Mouse (Mus musculus) gastrocnemius, postnatal 36 days (tissue): ENCODE results near the gene Ghdc. TPM values are rescaled to one million over a fixed set of nuclear protein-coding genes. Genes with fewer than 3 reads are reported as not detected.

Experiments
- DNase-seq, 2 experiments: peaks; one replicate each; pipeline ENCODE4 v3.0.0; 2022
- intact Hi-C: fragments of 180-260 bp; cut with DNase I; formaldehyde crosslinking; loops from one replicate; pipeline ENCODE4 v1.15.1; 2025
- total RNA-seq, 2 experiments: library from RNA; stranded (reverse); gene quantifications; 2 replicates each; pipeline ENCODE4 v1.2.3; 2021

Ghdc gene
- total RNA-seq, 2 experiments from 2014 or later = 4.4 to 5.0 TPM

DNA sequence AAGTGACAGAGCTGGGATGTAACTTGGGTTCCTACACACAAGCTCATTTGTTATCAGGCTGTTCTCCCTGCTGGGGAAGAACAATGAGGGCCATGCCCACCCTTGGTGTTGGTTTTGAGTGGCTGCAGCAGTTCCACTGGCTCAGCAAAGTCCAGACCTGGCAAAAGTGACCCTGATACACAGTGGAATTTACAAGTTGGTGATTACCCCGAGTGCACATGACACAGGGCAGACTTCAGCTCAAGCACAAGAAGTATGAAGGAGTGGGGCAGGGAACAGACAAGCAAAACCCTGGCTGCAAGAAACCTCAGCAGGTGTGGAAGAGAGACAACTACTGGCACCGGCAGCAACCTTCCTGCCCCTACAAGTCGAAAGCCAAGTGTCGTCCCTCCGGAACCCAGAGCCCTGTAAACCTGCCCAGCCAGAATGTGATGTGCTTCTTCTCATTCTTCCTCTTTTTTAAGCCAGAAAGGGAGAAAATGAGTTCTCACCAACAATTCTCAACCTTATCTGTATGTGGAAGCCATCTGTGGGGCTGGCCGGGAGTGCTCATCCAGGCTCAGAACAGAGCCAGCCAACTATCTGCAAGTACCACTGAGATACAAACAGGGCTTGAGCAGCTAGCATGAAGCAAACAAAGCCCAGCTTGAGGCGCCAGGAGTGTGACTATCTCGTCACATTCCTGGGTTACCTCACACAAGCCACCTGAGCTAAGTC, 48.8 kb downstream of the Ghdc start:
- intact Hi-C loops = no loop called here

DNA sequence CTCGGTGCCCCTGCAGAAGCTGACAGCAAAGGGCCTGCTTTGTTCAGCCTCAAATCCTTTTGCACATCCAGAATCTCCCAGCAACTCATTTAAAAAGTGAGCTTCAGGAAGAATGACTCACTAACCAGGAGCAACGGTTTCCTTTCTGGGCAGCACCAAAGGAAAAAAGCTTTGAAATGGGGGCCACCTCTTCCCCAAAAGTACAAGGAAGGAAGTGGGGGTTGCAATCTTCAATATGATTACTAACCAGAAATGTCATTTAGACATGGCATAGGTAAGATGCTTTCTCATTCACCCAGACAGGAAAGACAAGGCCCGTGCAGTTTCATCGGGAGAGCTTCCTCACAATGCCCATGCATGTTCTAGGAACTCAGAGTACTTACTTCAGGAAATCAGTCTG, 49.5 kb downstream of the Ghdc start:
- intact Hi-C loops = no loop called here

More for the DNA sequence above, 48.8 kb downstream of the Ghdc start:
- DNase-seq = no peak

DNA sequence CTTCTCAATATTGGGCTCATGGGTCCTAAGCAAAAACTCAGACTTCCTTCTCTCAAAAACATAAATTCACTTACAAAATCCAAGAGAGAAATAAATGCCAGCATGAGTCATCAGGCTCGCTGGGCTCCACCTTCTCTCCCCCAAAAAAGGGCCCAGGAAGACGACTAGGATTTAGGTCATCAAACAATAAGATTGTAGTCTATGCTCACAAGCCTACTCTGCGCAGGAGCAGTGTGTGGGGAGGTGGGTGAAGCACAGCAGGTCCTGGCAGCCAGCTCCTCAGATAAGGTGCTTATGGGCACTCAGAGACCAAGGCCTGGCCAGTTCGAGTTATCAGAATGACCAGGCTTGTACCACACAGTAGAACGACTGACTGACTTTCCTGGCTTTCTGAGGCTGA, 50.4 kb downstream of the Ghdc start:
- intact Hi-C loops = no loop called here
- no peak for DNase-seq

More for the DNA sequence above, 49.5 kb downstream of the Ghdc start:
- DNase-seq = no peak

DNA sequence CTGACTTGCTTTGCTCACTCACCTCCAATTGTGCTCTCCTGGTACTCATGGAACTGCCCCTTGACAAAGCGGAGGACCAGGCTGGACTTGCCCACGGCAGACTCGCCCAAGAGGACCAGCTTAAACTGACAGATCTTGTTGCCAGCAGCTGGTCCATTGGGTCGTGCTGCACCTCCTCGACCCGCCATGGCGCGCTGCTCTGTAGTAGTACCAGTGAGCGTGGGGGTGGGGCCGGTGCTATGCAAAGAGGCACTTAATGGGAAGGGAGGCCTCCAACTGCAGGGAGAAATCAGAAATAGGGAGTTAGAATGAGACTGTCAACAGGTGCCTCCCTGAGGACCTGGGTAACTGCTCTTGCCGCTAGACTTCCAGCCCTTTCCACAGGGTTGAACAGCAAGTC, 50.9 kb downstream of the Ghdc start:
- intact Hi-C loops = loop anchor here (10.0 kb wide), 1 partner anchor 235 kb away; no protein-coding TSS in a partner anchor
- no peak for DNase-seq

DNA sequence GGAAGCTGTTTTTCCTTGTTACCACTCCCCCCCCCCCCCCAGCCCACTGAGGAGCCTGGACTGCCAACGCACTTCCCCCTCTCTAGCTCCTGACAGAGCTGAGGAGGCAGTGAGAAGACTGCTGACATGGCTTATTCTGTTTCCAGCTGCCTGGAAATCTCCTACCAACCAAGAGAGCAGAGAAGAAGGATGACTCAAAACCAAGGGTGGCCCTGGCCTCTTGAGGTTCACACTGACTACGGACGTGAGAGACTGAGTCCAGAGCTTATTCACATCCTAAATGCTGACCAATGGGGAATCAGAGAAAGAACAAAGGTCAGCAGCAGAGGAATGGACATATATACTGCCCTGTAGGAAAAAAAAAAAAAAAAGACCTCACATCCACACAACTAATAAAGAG, 51.4 kb downstream of the Ghdc start:
- DNase-seq = no peak
- intact Hi-C loops = loop anchor here (10.0 kb wide), 1 partner anchor 235 kb away; no protein-coding TSS in a partner anchor

DNA sequence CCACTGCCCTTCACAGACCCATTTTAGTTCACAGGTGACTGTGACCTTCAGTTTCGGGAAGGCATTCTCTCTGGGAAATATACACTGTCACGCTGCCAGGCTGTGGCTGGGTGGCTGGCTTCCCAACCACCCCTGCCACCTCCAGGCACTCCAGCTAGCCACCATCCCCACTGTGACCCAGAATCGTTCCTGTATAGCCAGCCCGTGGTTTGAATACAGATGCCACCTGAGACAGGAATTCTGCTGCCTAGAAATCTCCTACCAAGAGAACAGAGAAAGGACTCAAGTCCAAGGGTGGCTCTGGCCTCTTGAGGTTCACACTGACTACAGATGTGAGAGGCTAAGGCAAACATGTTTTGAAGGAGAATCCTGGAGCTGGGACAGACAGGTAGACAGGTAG, 51.9 kb downstream of the Ghdc start:
- intact Hi-C loops = loop anchor here (10.0 kb wide), 1 partner anchor 236 kb away; no protein-coding TSS in a partner anchor
- no peak for DNase-seq

DNA sequence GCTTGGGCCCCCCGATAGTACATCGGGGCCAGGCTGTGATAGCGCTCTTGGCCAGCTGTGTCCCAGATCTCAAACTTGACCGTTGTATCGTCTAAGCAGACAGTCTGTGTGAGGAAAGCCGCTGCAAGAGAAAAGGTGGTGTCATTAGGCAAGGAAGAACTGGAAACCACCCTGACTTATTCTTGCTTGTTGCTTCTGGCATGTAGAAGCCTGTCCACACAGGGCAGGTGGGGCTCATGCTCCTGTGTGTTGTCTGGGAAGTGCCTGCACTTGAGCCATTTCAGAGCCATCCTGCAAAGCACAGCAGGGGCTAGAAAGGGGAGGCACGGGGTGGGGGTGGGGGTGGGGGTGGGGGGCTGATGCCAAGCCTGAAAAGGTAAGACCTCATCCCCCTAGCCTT, 52.3 kb downstream of the Ghdc start:
- no peak for DNase-seq
- intact Hi-C loops = loop anchor here (10.0 kb wide), 1 partner anchor 236 kb away; no protein-coding TSS in a partner anchor

DNA sequence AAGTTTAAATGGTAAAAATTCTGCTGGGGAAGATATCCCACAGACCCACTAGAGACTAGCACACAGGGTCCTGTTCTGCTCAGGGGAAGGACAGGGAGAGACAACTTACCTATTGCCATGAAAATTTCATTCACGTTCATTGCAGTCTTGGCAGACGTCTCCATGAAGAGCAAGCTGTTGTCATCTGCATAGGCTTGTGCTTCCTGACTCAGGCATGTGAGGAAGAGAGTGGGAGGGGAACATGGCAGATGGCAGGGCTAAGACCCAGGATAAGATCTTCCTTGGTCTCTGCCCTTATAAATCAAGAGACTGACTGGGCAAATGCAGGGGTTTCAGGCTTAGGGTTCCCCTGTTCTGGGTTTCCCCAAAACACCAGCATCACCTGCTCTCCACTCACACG, 54.1 kb downstream of the Ghdc start:
- DNase-seq = no peak
- intact Hi-C loops = loop anchor here (10.0 kb wide), 1 partner anchor 238 kb away; no protein-coding TSS in a partner anchor

Other genes with a start within 250 kb of the Ghdc start
- 10 to 100 TPM; 10.4 to 13.6 TPM for gene Acly, start 243.0 kb downstream of the Ghdc start, total RNA-seq
- under 1 TPM; 0.10 to 0.54 TPM for gene Ttc25, start 225.3 kb downstream of the Ghdc start, total RNA-seq
- 1 to 10 TPM; 4.3 to 7.3 TPM for gene Cnp, start 196.1 kb downstream of the Ghdc start, total RNA-seq
- gene Nkiras2, start 151.7 kb downstream of the Ghdc start, total RNA-seq = 10 to 100 TPM; 18.6 to 19.1 TPM
- gene Dnajc7, start 150.8 kb downstream of the Ghdc start, total RNA-seq = 100 to 1,000 TPM; 105 to 110 TPM
- gene Zfp385c, start 78.5 kb downstream of the Ghdc start, total RNA-seq = under 1 TPM; 0.25 to 0.38 TPM
- 1 to 10 TPM; 1.0 to 1.1 TPM for gene Dhx58, start 66.7 kb downstream of the Ghdc start, total RNA-seq
- 10 to 100 TPM; 10.4 to 10.9 TPM for gene Kat2a, start 58.5 kb downstream of the Ghdc start, total RNA-seq
- gene Hspb9, start 57.1 kb downstream of the Ghdc start, total RNA-seq = not detected
- gene Rab5c, start 32.7 kb downstream of the Ghdc start, total RNA-seq = 10 to 100 TPM; 35.0 to 44.5 TPM
- gene Kcnh4, start 11.0 kb downstream of the Ghdc start, total RNA-seq = not detected
- gene Hcrt, start 8.0 kb downstream of the Ghdc start, total RNA-seq = not detected
- gene Stat5b, start 79.8 kb upstream of the Ghdc start, total RNA-seq = 100 to 1,000 TPM; 103 to 135 TPM
- gene Stat5a, start 88.4 kb upstream of the Ghdc start, total RNA-seq = 10 to 100 TPM in 1 of 2 experiments, 1 to 10 TPM in 1; 8.4 to 11.8 TPM
- 10 to 100 TPM; 38.8 to 42.9 TPM for gene Stat3, start 168.6 kb upstream of the Ghdc start, total RNA-seq
- 100 to 1,000 TPM; 148 to 153 TPM for gene Cavin1, start 199.9 kb upstream of the Ghdc start, total RNA-seq
- 10 to 100 TPM; 55.7 to 57.7 TPM for gene Atp6v0a1, start 238.5 kb upstream of the Ghdc start, total RNA-seq